Mouse (Mus musculus) CH12.LX (cell line): ENCODE data around the gene Rnf145. TPM values are rescaled to one million over a fixed set of nuclear protein-coding genes. Genes with fewer than 3 reads are reported as not detected.

Experiments
- DNase-seq: peaks from one replicate; pipeline ENCODE4 v3.0.0-alpha.2; 2013; ENCODE audit errors: extremely low read depth
- H3K27ac ChIP-seq: 2 replicates; pipeline ENCODE4 v1.5.1; 2012; ENCODE audit warnings: low read depth, mild to moderate bottlenecking, control low read depth, moderate library complexity; ENCODE audit not compliant: insufficient read depth
- H3K27me3 ChIP-seq: replicated peaks from 2 replicates; pipeline ENCODE3; 2012; ENCODE audit warnings: inconsistent platforms
- H3K36me3 ChIP-seq, 2 experiments: replicated peaks in 1 of 2; 2 replicates each; pipeline versions ENCODE3 to v1.6.1; 2012; ENCODE audit warnings: inconsistent platforms in 1 of 2, low read length in 1 of 2, mild to moderate bottlenecking in 1 of 2, mixed read lengths in 1 of 2, moderate library complexity in 1 of 2; ENCODE audit not compliant: control insufficient read depth in 1 of 2, insufficient read depth in 1 of 2
- H3K4me1 ChIP-seq, 2 experiments: 2 replicates each; pipeline ENCODE4 v1.6.1; 2012; ENCODE audit warnings: inconsistent platforms in 1 of 2, moderate library complexity in 1 of 2; ENCODE audit not compliant: insufficient read depth in 2 of 2, control insufficient read depth in 1 of 2
- H3K4me2 ChIP-seq: 2 replicates; pipeline ENCODE4 v1.6.1; 2012; ENCODE audit warnings: low read depth, mild to moderate bottlenecking, control low read depth; ENCODE audit not compliant: poor library complexity, insufficient read depth, severe bottlenecking
- H3K4me3 ChIP-seq, 3 experiments: fragments of 150-350 bp in 1 of 3; sonication (generic) in 1 of 3; replicated peaks in 1 of 3; 2 replicates each; pipeline versions ENCODE3 to v1.5.1; 2011 to 2012; ENCODE audit warnings: low read depth in 2 of 3, low read length in 2 of 3, mild to moderate bottlenecking in 2 of 3, moderate library complexity in 2 of 3, control low read depth in 1 of 3, improper control_type of control experiment in 1 of 3, inconsistent platforms in 1 of 3, mixed read lengths in 1 of 3; ENCODE audit not compliant: poor library complexity in 1 of 3
- H3K79me2 ChIP-seq: replicated peaks from 2 replicates; pipeline ENCODE4 v1.6.1; 2012; ENCODE audit warnings: mild to moderate bottlenecking, moderate library complexity; ENCODE audit not compliant: control insufficient read depth, poor library complexity, insufficient read depth, severe bottlenecking; ENCODE audit errors: extremely low read depth
- H3K9ac ChIP-seq: 2 replicates; pipeline ENCODE4 v1.6.1; 2012; ENCODE audit warnings: low read depth, mild to moderate bottlenecking, control low read depth, moderate library complexity; ENCODE audit not compliant: insufficient read depth
- H3K9me3 ChIP-seq: replicated peaks from 2 replicates; pipeline ENCODE3; 2012; ENCODE audit warnings: low read length, inconsistent platforms, mixed read lengths
- BHLHE40 ChIP-seq: IDR thresholded peaks from 2 replicates; pipeline ENCODE4 v1.6.1; 2011; ENCODE audit warnings: mild to moderate bottlenecking, low read depth, low read length, improper control_type of control experiment
- CHD1 ChIP-seq: IDR thresholded peaks from 2 replicates; pipeline ENCODE4 v1.6.1; 2012; ENCODE audit warnings: low read depth, low read length, improper control_type of control experiment, inconsistent platforms
- CTCF ChIP-seq, 2 experiments: IDR thresholded peaks in 1 of 2; conservative IDR thresholded peaks in 1 of 2; 2 replicates each; pipeline ENCODE4 v1.5.1; 2011 to 2012; ENCODE audit warnings: low read depth in 2 of 2, low read length in 2 of 2, improper control_type of control experiment in 1 of 2, inconsistent platforms in 1 of 2, mild to moderate bottlenecking in 1 of 2, moderate library complexity in 1 of 2
- E2F4 ChIP-seq: IDR thresholded peaks from 2 replicates; pipeline ENCODE4 v1.6.1; 2011; ENCODE audit warnings: low read depth, low read length, improper control_type of control experiment; ENCODE audit not compliant: insufficient replicate concordance
- ELF1 ChIP-seq: IDR thresholded peaks from 2 replicates; pipeline ENCODE4 v1.6.1; 2014; ENCODE audit warnings: low read depth, mild to moderate bottlenecking, inconsistent platforms, low read length, improper control_type of control experiment
- ETS1 ChIP-seq: conservative IDR thresholded peaks from 2 replicates; pipeline ENCODE4 v1.6.1; 2012; ENCODE audit warnings: low read depth, mild to moderate bottlenecking, inconsistent platforms, low read length, improper control_type of control experiment, moderate library complexity
- HCFC1 ChIP-seq: IDR thresholded peaks from 2 replicates; pipeline ENCODE4 v1.6.1; 2012; ENCODE audit warnings: low read depth, mild to moderate bottlenecking, inconsistent platforms, low read length, improper control_type of control experiment
- IRF4 ChIP-seq: IDR thresholded peaks from 2 replicates; pipeline ENCODE4 v1.6.1; 2014; ENCODE audit warnings: low read depth, mild to moderate bottlenecking, inconsistent platforms, low read length, improper control_type of control experiment
- JUN ChIP-seq: IDR thresholded peaks from 2 replicates; pipeline ENCODE4 v1.6.1; 2011; ENCODE audit warnings: low read depth, mild to moderate bottlenecking, low read length, improper control_type of control experiment, moderate library complexity; ENCODE audit not compliant: insufficient read depth
- JUND ChIP-seq: conservative IDR thresholded peaks from 2 replicates; pipeline ENCODE4 v1.6.1; 2011; ENCODE audit warnings: low read depth, low read length, improper control_type of control experiment
- MAX ChIP-seq: IDR thresholded peaks from 2 replicates; pipeline ENCODE4 v1.6.1; 2011; ENCODE audit warnings: low read length, improper control_type of control experiment
- MAZ ChIP-seq: IDR thresholded peaks from 2 replicates; pipeline ENCODE4 v1.6.1; 2012; ENCODE audit warnings: low read depth, mild to moderate bottlenecking, inconsistent platforms, low read length, improper control_type of control experiment, moderate library complexity
- MXI1 ChIP-seq: IDR thresholded peaks from 2 replicates; pipeline ENCODE4 v1.6.1; 2011; ENCODE audit warnings: mild to moderate bottlenecking, low read depth, low read length, improper control_type of control experiment
- MYC ChIP-seq: IDR thresholded peaks from 2 replicates; pipeline ENCODE4 v1.6.1; 2011; ENCODE audit warnings: low read depth, mild to moderate bottlenecking, improper control_type of control experiment, low read length
- NELFE ChIP-seq: IDR thresholded peaks from 2 replicates; pipeline ENCODE4 v1.6.1; 2011; ENCODE audit warnings: low read depth, low read length, improper control_type of control experiment
- NRF1 ChIP-seq: IDR thresholded peaks from 2 replicates; pipeline ENCODE4 v1.6.1; 2014; ENCODE audit warnings: low read depth, mild to moderate bottlenecking, inconsistent platforms, low read length, improper control_type of control experiment, moderate library complexity
- PAX5 ChIP-seq: IDR thresholded peaks from 2 replicates; pipeline ENCODE4 v1.6.1; 2012; ENCODE audit warnings: low read length, inconsistent platforms, mixed read lengths
- POLR2A ChIP-seq: IDR thresholded peaks from 2 replicates; pipeline ENCODE4 v1.6.1; 2011; ENCODE audit warnings: low read depth, mild to moderate bottlenecking, improper control_type of control experiment, low read length
- POLR2AphosphoS2 ChIP-seq: IDR thresholded peaks from 2 replicates; pipeline ENCODE4 v1.6.1; 2011; ENCODE audit warnings: low read depth, low read length, improper control_type of control experiment
- RCOR1 ChIP-seq: conservative IDR thresholded peaks from 2 replicates; pipeline ENCODE4 v1.6.1; 2012; ENCODE audit warnings: low read depth, mild to moderate bottlenecking, inconsistent platforms, low read length, improper control_type of control experiment
- SIN3A ChIP-seq: IDR thresholded peaks from 2 replicates; pipeline ENCODE4 v1.6.1; 2012; ENCODE audit warnings: low read length, improper control_type of control experiment, inconsistent platforms
- SMC3 ChIP-seq: IDR thresholded peaks from 2 replicates; pipeline ENCODE4 v1.6.1; 2011; ENCODE audit warnings: low read depth, low read length, improper control_type of control experiment
- UBTF ChIP-seq: IDR thresholded peaks from 2 replicates; pipeline ENCODE4 v1.6.1; 2012; ENCODE audit warnings: low read depth, mild to moderate bottlenecking, inconsistent platforms, low read length, improper control_type of control experiment, moderate library complexity
- USF1 ChIP-seq: IDR thresholded peaks from 2 replicates; pipeline ENCODE4 v1.6.1; 2014; ENCODE audit warnings: low read depth, mild to moderate bottlenecking, inconsistent platforms, low read length, improper control_type of control experiment
- USF2 ChIP-seq: conservative IDR thresholded peaks from 2 replicates; pipeline ENCODE4 v1.6.1; 2011; ENCODE audit warnings: low read depth, low read length, improper control_type of control experiment
- ZC3H11A ChIP-seq: IDR thresholded peaks from 2 replicates; pipeline ENCODE4 v1.6.1; 2012; ENCODE audit warnings: low read depth, mild to moderate bottlenecking, inconsistent platforms, low read length, improper control_type of control experiment
- ZKSCAN1 ChIP-seq: IDR thresholded peaks from 2 replicates; pipeline ENCODE4 v1.6.1; 2012; ENCODE audit warnings: low read depth, inconsistent platforms, low read length, improper control_type of control experiment, borderline replicate concordance
- dilution Hi-C: fragments of 300-500 bp; cut with MboI; formaldehyde crosslinking; loops from 2 replicates; pipeline ENCODE4 v1.14.3; 2020; ENCODE audit warnings: low sequenced_read_pairs; ENCODE audit not compliant: extremely low pct_unique_long_range_greater_than_20kb, extremely low pct_ligation_motif_present
- in situ Hi-C: fragments of 300-500 bp; cut with MboI; formaldehyde crosslinking; loops from 3 replicates; pipeline ENCODE4 v1.14.3; 2019; ENCODE audit warnings: low sequenced_read_pairs, low pct_ligation_motif_present, low pct_unique_long_range_greater_than_20kb, mixed read lengths
- polyA plus RNA-seq: library from polyadenylated mRNA; unstranded; fragments of >175 nt; gene quantifications from 2 replicates; pipeline ENCODE4 v1.2.1, GENCODE M21; 2012; ENCODE audit warnings: low read depth; ENCODE audit not compliant: insufficient read length
- total RNA-seq, 2 experiments: library from RNA; depleted of rRNA; stranded (reverse); fragments of 300-350 nt in 1 of 2; fragments of >200 nt in 1 of 2; gene quantifications; 2 replicates each; pipeline ENCODE4 v1.2.3; 2012 to 2014

Rnf145 gene
- total and polyA plus RNA-seq, 3 experiments = 44.3 to 60.5 (median 44.5) TPM

DNA sequence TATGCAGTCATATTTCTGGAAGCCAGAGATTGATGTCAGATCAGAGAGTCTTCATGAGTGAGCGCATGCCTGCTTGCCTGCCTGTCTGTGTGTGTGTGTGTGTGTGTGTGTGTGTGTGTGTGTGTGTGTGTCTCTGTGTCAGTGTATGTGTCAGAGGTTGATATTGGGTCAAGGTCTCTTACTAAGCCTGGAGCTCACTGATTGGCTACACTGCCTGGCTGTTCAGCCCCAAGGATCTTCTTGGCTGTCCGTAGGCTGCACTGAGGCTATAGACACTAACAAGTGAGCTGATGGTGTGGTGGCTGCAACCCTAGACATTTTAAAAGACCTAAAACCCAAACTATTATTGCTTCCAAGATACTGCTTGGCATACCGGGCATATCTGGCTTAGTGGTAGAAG lies 39.8 kb downstream of the Rnf145 start:
- dilution Hi-C loops (no loop called here), in situ Hi-C loops (loop anchor here (25.0 kb wide), 1 partner anchor 796 kb away; no protein-coding TSS in a partner anchor)
- H3K9ac ChIP-seq = no peak overlapping the region
- no peaks in the 10 kb centered on the region for H3K9me3 ChIP-seq
- TF ChIP-seq MXI1 (no peak), ZC3H11A (no peak), JUN (no peak), SIN3A (no peak), POLR2A (no peak), MAZ (no peak), NELFE (no peak), E2F4 (no peak), IRF4 (no peak), CHD1 (no peak), ETS1 (no peak), RCOR1 (no peak), ELF1 (no peak), USF2 (no peak), USF1 (no peak), JUND (no peak), PAX5 (no peak), UBTF (no peak), NRF1 (no peak)
- DNase-seq = no peak
- H3K27me3 ChIP-seq = no peaks in the 10 kb centered on the region
- peaks cover 72 to 89% of the 10 kb centered on the region in 2 experiments for H3K36me3 ChIP-seq
- peaks cover 7% of the 10 kb centered on the region; the same call in 1 of the 2 replicates for H3K79me2 ChIP-seq
- peaks cover 0 to 17% of the 10 kb centered on the region in 2 experiments; a peak in 2 of 4 replicates for H3K4me1 ChIP-seq
- no peak overlapping the region for H3K4me3 ChIP-seq
- no peak overlapping the region for H3K27ac ChIP-seq
- H3K4me2 ChIP-seq = no peak overlapping the region

DNA sequence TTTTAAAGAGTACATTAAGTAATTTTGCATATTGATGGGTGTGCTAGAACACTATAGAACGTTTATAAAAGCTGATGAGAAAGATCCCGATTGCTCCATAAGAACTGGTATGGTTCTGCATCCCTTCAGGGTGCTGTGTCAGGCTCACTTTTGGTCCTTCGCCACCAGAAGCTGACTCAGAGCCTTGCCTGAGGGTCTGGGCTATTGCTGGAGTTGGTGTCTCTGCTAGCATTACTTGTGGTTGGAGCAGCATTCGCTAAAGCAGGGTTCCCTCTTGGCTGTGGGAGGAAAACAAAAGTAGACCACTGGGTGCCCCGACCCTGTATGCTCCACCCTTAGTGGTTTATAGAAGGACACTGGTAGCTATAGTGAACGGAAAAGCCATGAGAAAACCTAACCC lies 40.7 kb downstream of the Rnf145 start:
- no peak overlapping the region for H3K9ac ChIP-seq
- no peak overlapping the region for H3K27ac ChIP-seq
- H3K36me3 ChIP-seq = peaks cover 76 to 91% of the 10 kb centered on the region in 2 experiments
- no peaks in the 10 kb centered on the region for H3K9me3 ChIP-seq
- no peak overlapping the region for H3K4me3 ChIP-seq
- no peak overlapping the region for H3K4me2 ChIP-seq
- H3K27me3 ChIP-seq = no peaks in the 10 kb centered on the region
- dilution Hi-C loops (no loop called here), in situ Hi-C loops (loop anchor here (25.0 kb wide), 1 partner anchor 797 kb away; no protein-coding TSS in a partner anchor)
- H3K79me2 ChIP-seq = 0 out of 2 replicates have a peak, but pooled peaks cover 1% of the 10 kb centered on the region
- H3K4me1 ChIP-seq = peaks cover 0 to 17% of the 10 kb centered on the region in 2 experiments; a peak in 2 of 4 replicates
- no peak for DNase-seq
- TF ChIP-seq ELF1 (no peak), ZKSCAN1 (no peak), MAX (no peak), POLR2AphosphoS2 (no peak), HCFC1 (no peak), SIN3A (no peak), USF2 (no peak), UBTF (no peak), SMC3 (no peak), CHD1 (no peak), NELFE (no peak), POLR2A (no peak), MYC (no peak), CTCF (conservative IDR thresholded peaks at IDR 0.05 in 1 of 2, IDR thresholded peaks at IDR 0.05 in 1 of 2; ENCODE audit: low read depth in 2 of 2, low read length in 2 of 2) (no peak), IRF4 (no peak), BHLHE40 (no peak), MXI1 (no peak), JUND (no peak)
